Mouse (Mus musculus) gastrocnemius, postnatal 14 days (tissue): ENCODE results near the gene Klk6. TPM values are rescaled to one million over a fixed set of nuclear protein-coding genes. Genes with fewer than 3 reads are reported as not detected.
A peak's percentile ranks its signal among the peaks of the same experiment; 100 is the strongest.

Experiments used
- DNase-seq: peaks from one replicate; pipeline ENCODE4 v3.0.0; 2021; ENCODE audit warnings: mixed read lengths
- intact Hi-C: fragments of 180-260 bp; cut with DNase I; formaldehyde crosslinking; loops from one replicate; pipeline ENCODE4 v1.15.1; 2025; ENCODE audit warnings: low total_unique reads
- total RNA-seq, 2 experiments: library from RNA; stranded (reverse); gene quantifications; 2 replicates each; pipeline ENCODE4 v1.2.3; 2021

Klk6 gene
- total RNA-seq, 2 experiments from 2014 or later = not detected

DNA sequence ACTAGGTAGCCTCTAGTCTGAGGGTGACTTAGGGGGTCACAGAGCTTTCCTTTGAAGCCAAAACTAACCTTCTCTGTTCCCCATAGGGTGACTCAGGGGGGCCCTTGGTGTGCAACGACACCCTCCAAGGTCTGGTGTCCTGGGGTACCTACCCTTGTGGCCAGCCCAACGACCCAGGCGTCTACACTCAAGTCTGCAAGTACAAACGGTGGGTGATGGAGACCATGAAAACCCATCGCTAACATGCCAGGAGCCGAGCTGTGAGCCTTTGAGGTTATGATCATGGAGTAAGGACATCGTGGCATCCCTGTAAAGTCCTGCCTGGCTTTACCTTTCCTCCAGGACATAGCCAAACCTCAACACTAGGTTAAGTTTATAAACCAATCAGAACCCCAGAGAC is 9.1 kb upstream of the Klk6 start:
- no peak for DNase-seq
- intact Hi-C loops = no loop called here

DNA sequence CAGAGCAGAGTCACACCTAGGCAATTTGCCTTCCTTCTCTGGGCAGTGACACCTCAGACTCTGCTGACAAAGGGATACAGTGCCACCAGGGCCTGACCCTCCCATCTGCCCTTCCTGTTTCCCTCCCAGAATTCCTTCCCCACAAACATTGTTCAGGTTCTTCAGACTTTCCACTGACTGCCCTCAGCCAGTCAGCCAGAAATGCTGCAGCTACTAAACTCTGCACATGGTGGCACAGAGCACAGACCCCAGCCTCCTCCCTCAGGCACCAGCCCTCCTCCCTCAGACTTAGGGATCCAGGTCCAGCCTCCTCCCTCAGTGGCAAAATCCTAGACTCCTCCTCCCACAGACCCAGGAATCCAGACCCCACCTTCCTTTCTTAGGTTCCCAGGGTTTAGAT is 7.6 kb upstream of the Klk6 start:
- intact Hi-C loops = no loop called here
- no peak for DNase-seq

DNA sequence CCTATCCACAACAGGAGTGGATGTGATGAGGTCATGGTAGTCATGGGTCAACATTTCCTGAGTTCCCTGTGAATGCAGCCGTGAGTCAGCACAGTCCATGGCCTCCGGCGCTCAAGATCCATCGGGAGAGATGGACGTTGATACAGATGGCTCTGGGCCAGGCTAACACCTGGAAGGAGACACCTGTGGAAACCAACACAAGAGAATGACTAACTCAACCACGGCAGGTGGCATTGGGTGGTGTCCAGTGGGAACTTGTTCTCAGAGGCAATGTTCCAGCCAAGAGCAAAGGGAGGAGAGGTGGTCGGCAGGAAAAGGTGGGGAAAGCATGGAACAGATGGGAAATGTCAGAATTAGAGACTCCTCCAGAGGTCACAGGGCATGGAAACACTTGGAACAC is 2.7 kb upstream of the Klk6 start:
- DNase-seq = no peak
- intact Hi-C loops = no loop called here

DNA sequence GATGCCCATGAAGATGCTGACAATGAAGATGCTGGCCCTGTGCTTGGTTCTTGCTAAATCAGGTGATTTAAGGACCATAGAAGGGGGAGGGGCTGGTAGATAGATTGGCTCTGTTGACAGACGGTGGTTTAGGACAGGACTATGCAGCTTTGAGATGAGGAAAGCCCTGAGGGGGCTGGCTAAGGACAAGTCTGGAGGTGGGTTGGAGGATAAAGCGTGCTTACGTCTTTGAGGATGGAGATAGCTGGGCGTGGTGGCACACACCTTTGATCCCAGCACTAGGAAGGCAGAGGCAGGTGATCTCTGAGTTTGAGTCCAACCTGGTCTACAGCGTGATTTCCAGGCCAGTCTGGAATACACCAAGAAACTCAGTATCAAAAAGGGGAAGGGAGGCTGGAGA is 1.8 kb downstream of the Klk6 start:
- DNase-seq = no peak
- intact Hi-C loops = no loop called here

DNA sequence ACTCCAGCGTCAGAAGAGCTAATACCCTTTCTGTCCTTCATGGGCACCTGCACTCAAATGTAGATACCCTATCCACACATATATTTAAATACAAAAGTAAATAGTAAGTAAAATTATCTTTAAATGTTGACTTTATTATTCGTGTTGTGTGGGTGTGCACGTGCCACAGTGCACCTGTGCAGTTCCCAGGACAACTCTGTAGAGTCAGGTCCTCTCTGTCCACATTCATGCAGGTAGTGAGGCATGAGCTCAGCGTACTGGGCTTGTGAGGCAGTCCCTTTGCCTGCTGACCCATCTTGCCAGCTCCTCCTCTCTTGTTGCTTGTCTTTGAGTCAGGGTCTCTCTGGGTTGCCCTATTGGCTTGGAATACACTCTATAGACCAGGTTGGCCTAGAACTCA is 3.4 kb downstream of the Klk6 start:
- no peak for DNase-seq
- intact Hi-C loops = no loop called here

DNA sequence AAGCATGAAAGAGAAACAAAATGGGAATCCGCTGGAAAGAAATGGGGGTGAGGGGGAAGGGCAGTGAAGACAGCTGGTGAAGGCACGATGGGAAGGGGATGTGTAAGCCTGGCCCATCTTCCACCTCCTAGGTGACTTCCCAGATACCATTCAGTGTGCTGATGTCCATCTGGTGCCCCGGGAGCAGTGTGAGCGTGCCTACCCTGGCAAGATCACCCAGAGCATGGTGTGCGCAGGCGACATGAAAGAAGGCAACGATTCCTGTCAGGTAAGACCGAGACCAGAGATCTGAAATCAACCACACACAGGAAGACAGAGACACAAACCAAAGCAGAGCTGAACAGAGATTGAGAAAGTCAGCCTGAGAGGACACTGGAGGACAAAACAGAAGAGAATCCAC is 4.7 kb downstream of the Klk6 start:
- no peak for DNase-seq

DNA sequence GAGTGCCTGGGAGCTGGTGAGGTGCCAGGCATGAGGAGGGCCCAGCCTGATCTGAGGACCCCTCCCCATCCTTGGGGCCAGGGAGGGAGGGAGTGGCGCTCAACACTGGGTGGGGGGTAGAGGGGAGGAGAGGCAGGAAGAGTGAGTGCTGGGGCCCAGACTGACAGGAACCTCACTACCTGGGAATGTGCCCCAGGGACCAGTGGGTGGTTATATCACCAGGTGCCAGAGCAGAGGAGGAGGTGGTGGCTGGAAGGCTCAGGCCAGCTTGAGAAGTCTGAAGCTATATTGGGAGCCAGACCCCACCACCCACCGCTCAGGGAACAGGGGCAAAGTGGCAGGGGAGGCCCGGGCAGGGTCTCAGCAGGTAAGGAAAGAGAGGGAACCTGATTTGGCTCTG is 17.4 kb downstream of the Klk6 start, which contains the start of gene Klk5:
TSS of gene Klk5 (plus strand) at position 271 of the 400 bp plus-strand sequence.
- no peak for DNase-seq
- intact Hi-C loops = no loop called here

More for the DNA sequence above, 4.7 kb downstream of the Klk6 start:
- intact Hi-C loops = no loop called here

DNA sequence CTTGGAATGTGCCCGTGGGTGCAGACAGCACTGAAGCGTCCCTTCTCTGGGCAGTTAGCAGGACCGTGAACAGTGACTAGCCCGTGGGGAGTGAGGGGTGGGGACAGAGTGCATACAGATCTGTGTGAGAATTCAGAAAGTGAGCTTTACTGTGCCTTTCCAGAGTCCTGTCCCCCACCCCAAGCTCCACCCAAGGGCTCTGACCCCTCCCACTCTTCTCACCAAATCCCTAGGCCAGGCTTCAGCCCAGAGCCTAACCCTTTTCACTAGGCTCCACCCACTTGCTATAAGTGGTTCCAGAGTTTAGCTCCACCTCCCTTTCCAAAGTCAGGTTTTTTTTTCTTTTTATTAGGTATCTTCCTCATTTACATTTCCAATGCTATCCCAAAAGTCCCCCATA is 19.5 kb downstream of the Klk6 start:
- DNase-seq = no peak
- intact Hi-C loops = no loop called here

DNA sequence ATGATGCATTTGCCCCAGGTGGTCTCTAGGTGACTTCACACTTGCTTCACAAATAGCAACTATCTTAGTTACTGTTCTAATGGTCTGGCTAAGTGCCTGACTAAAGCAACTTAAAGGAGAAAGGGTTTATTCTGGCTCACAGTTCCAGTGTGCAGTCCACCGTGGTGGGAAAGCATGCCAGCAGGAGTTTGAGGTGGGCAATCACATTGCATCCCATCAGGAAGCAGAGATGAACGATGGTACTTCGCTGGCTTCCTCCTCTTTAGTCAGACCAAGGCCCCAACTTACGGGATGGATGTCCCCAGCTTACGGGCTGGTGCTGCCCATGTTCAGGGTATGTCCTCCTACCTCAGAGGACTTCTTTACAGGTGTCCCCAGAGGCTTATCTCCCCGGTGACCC is 27.3 kb downstream of the Klk6 start:
- DNase-seq = no peak
- intact Hi-C loops = no loop called here

DNA sequence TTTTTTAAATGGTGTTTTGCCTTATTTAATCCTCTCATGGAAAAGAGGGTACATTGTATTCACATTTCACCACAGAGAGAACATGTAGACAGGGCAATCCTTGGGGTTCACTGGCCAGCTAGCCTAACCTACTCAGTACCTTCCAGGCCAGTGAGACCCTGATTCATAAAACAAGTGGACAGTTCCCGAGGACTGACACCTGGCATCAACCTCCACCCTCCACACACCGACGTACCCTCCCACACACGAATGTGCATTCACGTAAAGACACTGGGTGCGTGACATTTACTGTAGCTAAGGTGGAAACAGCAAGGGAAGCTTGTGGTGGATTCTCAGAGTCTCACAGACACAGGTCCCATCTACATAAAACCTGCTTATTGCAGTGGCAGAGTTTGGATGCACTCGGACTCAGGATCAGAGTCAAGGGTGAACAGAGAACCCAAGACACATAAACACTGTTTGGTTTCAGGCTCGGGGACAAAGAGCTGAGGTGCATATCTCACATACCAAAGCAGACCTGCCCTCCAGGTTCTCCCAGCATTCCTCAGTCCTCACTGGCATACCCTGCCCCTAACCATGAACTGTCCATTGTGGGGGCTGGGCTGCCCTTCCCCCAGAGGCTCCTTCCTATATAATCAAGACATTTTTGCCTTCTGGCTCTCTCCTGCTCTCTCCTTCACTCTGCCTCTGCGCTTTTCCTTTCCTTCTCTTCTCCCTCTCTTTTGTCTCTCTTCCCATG is 30.5 kb downstream of the Klk6 start:
- no peak for DNase-seq
- intact Hi-C loops = no loop called here

DNA sequence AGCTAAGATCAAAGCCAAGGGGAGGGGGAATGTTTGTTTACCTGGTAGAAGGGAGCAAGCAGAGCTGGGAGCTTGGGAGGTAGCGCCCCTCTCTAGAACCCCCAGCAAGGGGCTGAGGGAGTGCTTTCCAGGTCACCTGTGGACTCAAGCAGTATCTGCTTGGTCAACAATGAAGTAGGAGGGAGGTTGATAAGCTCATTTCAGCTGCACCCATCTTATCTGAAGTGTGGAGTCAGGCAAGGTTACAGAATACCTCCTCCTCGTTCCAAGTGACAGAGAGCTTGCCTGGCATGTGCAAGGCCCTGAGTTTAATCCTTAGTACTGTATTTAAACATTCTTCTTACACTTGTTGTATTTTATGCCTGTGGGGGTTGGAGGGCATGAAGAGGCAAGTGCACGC is 31.4 kb downstream of the Klk6 start:
- DNase-seq = no peak
- intact Hi-C loops = no loop called here

DNA sequence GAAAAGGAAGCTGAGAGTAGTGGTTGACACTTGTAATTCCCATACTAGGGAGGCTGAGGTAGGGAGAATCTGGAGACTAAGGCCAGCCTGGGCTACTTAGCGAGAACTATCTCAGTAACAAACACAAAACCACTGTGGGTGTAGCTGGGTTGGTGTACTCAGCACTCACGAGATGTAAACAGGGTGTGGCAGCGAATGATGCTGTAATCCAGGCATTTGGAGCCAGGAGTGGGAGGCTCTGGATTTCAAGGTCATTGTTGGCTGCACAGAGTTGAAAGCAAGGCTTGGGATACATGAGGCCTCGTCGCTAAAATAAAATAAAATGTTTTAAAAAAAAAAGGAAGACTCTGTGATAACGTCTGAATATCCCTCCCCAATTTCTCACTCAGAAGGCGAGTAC is 32.0 kb downstream of the Klk6 start:
- no peak for DNase-seq
- intact Hi-C loops = no loop called here

DNA sequence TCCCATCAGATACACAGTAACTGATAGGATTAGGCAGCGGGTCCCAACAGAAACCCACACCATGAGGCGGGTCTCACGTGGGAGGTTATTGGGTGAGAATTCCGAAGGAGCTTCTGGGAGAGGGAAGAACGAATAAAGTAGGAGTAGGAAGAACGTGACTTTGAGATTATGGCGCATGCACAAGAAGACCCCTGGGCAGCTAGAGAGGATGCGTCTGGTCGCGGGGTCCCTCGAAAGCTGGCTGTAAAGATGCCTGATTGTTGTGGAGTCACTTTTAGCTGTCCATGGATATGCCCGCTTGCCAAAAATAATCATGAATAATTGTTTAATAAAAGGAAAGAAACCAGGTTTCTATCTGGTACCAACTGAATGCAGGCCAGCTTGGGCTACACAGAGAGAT is 33.2 kb downstream of the Klk6 start:
- intact Hi-C loops = no loop called here
- no peak for DNase-seq

DNA sequence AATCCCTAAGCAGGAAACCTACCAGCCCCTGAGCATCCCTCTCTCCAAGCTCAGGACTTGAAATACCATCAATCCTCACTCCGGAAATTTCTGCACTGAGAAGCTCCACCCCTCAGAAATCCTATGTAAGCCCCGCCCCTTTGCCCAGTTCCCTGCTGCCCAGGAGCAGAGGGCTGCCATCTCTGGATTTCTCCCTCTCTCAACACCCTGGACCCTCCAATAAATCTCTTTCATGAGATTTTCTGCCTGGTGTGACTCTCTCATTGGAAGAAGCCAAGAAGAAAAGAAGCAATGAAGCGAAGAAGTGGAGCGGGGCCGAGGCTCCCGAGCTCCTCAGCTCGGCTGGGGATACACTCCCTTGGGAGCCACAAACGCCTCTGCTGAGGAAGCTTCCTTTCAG is 36.1 kb downstream of the Klk6 start:
- intact Hi-C loops = no loop called here
- DNase-seq = no peak

DNA sequence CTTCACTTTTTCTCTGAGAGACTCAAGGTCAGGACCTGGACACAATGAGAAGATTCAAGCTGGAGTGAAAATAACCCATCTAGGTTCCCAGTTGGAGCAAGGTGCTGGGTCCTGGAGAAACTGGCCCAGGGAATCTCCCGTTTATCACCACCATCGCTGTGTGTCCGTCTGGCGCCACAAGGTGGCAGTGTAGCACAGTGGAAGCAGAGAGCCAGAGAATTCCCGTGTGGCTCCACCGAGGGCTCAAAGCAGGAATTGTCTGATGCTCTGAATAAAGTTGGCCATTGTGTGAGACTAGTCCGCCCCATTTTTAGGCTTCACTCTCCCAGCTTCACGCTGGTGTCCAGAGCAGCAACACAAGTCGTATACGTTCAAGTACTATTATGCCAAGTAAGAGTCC is 48.9 kb downstream of the Klk6 start:
- intact Hi-C loops = no loop called here
- peak; percentile 63 for DNase-seq

DNA sequence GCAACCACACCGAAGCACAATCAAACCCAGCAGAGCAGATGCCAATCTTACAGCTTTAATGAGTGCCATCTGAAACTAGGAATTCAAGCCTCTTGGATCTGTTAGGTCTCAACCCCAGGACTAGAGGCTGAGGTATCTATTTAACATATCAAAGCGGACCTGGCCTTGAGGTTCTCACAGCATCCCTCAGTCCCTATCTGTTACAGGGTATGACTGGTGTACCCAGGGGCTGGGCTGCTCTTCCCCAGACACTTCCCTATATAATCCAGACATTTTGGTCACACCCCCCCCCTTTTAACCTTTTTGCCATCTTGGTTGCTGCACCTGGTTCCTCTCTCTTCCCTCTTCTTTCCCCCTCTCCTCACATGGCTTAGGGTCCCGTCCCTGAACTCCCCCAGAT is 49.4 kb downstream of the Klk6 start:
- intact Hi-C loops = no loop called here
- DNase-seq = no peak

DNA sequence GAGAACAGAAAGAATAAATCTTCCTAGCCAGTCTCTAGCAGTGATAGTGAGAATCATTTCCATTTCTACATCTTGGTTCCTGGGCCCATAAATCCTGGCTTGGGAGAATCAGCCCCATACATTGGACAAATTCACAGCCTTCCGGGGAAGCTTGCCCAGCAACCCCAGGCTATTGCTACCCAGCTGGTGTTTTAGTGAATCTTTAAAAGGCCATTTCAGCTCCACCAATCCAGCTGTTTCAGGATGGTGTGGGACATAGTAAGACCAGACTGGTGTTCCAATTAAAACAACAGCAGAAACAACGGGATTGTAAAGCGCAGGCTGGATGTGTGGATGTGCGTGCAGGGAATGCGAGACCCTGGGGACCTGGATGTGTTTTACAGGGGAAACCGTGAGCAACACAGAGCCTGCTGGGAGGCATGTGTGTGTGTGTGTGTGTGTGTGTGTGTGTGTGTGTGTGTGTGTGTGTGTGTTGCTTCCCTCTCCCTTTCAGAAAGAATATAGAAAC is 50.6 kb downstream of the Klk6 start:
- intact Hi-C loops = no loop called here
- DNase-seq = no peak

DNA sequence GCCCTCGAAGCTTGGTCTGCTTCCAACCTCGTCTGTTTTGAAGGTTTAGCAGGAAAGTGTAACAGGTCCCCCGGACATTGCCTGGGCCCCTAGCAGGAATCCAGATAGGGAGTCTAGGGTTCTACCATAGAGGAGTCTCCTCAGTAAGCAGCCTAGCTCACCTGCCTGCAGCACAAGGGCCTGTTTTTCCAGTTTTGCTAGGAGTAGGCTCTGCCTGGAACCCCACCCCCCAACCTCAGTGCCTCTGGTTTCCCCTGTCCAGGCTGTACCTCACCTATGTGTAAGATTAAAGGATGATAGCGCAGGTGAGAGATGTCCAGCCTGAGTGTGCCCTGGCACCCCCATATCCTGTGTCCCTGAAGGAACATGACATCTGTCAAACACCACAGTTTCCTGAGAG is 52.1 kb downstream of the Klk6 start:
- intact Hi-C loops = no loop called here
- DNase-seq = no peak

DNA sequence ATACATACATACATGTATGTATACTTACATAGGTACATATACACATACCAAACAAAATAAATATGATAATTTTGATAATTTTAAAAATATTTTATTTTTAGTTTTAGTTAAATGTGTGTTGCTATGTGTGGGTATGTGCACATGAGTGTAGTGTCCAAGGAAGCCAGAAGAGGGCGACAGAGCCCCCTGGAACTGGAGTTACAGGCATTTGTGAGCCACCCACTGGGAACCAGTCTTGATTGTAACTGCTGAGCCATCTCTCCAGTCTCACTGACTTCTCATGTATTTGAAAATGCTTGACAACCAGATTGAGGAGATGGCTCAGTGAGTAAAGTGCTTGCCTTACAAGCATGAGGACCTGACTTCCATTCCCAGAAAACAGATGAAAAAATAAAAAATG is 54.0 kb downstream of the Klk6 start:
- no peak for DNase-seq
- intact Hi-C loops = no loop called here

DNA sequence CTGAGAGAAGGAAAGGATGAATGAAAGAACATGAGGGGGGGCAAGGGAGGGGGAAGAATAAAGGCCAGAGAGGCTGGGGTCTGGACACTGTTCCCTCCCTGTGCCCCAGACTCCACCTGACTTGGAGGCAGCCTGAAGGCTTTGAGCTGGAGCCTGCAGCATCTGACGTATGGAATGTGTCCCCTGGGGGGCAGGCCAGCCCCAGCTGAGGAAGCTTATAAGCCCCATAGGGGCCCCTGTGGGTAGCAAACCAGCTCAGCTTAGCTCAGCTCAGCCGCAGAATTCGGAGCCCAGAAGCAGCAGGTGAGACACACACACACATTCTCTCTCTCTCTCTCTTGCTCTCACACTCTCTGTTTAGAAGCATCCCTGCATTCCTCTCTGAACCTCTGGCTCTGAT is 56.6 kb downstream of the Klk6 start, which contains the start of gene Klk4:
TSS of gene Klk4 (plus strand) at position 249 of the 400 bp plus-strand sequence.
- no peak for DNase-seq

More for the DNA sequence above, 56.6 kb downstream of the Klk6 start, which contains the start of gene Klk4:
- intact Hi-C loops = no loop called here
